Mouse (Mus musculus) hindlimb bud, embryonic 11.5 days (tissue): ENCODE measurements at regions not wholly inside any gene's neighbourhood (a gene's known extent, or its start where the extent isn't known, plus 50 kb on each side); places are given as distances from the start of the nearest gene placed in this dataset.

Experiments
- DNase-seq: peaks from one replicate; pipeline ENCODE4 v3.0.0-alpha.2; 2012; ENCODE audit warnings: low read depth, low spot score; ENCODE audit errors: extremely low spot score

- DNase-seq, result no peak
Measured at GRCm38 (mm10) chrX:12365582-12366323, 205.6 kb upstream of the Bcor start.

GRCm38 (mm10) chrX:12366801-12367200 lies 206.6 kb upstream of the Bcor start:
- DNase-seq, result no peak

- DNase-seq, result no peak
Measured at GRCm38 (mm10) chrX:12373670-12374069, 213.5 kb upstream of the Bcor start.

DNA sequence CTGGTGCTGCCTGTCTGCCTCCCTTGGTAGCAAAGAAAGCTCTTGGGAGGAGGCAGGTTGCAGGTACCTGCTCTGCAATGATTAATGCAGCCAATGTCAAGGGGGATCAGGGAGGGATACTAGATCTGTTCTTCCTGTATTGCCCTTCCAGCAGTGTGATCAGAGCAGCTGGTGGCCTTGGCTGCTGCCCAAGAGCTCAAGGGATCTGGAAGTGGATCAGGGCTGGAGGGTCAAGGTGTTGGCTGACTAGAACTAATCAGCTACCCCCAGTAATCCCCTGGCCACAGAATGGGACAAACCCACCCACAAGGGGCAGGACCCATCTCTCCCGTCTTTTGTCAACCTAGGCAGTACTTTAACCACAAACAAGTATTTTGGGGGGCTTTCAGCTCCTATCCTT lies 211.8 kb upstream of the Atp6ap2 start:
- no peak for DNase-seq

- no peak for DNase-seq
Measured at GRCm38 (mm10) chrX:12376238-12376980, 211.2 kb upstream of the Atp6ap2 start.

DNA sequence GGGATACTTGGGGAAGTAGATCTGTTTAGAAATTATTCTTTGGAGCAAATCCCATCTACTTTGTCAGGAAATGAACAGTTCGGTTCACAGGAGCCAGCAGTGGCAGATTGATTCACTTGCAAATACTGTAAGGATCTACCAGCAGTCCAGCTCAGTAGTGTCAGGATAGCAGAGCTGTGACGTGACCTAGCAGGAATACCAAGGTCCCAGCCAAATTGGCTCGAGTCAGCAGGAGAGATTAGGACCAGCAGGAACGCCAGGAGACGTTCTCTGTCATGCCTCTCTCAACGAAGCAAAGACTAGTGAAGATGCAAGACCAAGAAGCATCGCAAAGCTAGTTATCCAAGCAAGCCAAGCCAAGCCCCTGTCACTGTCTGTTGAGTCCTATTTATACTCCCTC lies 210.2 kb upstream of the Atp6ap2 start:
- no peak for DNase-seq

DNA sequence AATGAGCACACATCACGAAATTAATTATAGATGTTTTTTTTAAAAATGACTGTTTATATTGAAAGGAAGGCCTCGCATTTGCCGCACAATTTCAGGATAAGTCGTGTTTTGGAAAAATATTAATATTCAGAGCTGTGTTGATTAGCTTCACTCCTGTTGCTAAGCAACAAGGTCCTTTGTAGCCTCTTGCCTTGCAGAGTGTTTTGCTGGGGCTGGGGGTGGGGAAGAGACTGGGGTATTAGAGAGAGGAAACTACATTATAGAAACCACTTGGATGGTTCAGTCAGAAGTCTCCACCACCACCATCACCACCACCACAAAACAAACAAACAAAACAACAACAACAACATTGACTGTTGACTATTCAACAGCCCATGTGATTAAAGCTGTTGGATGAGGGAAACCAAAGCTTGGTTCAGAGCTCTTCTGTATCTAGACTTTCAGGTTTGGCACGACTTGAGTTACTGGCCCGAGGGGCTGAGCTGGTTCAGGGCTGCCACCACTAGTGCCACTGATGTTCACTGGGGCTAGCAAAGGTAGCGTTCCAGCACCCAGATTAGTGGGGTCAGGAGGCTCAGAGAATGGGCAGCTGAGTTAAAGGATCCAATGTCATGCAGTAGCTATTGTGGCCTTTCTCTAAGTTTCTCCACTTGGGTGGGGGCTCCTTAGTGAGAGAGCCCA lies 195.3 kb upstream of the Atp6ap2 start:
- DNase-seq, result no peak

- no peak for DNase-seq
Measured at GRCm38 (mm10) chrX:12409319-12409718, 178.3 kb upstream of the Atp6ap2 start.

DNA sequence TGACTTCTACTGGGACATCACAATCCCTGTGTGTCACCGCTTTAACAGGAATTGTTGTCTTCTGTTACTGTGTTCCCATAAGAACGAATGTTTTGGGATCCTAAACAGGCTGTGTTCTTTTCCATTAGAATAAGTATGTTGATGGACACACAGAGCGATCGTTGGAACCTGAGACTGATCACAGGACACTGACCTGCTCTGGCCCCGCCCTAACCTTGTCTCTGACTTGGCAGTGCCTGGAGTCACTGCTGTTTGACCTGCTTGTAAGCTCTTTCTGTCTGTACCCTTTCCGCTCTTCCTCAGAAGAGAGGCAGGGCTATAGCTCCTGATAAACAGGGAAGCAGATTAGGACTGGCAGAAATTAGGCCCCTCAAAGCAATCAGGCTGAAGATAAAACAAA lies 162.0 kb upstream of the Atp6ap2 start:
- no peak for DNase-seq

DNA sequence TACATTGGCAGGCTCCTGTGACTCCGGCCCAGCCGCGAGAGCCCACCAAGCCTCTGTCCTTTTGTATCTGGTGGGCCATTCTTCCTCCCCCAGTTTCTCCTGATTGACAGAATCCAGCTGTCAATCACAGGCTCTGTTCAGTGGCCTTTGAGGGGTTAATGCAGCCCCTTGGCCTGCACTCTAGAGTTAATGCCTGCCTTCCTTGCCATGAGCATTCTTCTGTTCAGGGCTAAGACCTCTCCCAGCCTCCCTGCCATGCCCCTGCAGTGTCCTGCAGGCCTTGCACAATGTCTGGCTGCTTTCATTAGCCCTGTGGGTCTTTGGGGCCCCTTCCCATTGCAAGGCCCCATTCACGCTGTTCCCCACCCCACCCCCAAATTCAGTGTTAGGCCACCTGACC lies 160.9 kb upstream of the Atp6ap2 start:
- no peak for DNase-seq

- no peak for DNase-seq
Measured at GRCm38 (mm10) chrX:12432289-12432688, 155.3 kb upstream of the Atp6ap2 start.

DNA sequence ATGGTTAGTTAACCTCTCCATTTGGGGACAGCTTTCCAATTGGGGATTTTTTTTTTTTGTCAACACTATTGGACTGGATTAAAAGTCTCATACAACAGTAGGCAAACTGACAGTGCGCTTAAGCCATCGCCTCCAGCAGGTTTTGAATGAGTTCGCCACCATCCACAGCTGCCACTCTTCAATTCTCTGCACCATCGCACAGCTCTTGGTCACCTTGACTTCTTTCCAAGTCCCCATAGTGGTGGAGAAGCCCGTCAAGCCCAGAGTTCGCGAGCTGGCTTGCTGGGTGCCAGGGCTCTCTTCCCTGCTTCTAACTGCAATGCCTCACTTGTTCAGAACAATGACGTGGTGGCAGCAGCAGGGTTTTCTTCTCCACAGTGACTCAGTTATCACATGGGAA lies 151.9 kb upstream of the Atp6ap2 start:
- no peak for DNase-seq

GRCm38 (mm10) chrX:12436106-12436505 lies 151.5 kb upstream of the Atp6ap2 start:
- no peak for DNase-seq

DNA sequence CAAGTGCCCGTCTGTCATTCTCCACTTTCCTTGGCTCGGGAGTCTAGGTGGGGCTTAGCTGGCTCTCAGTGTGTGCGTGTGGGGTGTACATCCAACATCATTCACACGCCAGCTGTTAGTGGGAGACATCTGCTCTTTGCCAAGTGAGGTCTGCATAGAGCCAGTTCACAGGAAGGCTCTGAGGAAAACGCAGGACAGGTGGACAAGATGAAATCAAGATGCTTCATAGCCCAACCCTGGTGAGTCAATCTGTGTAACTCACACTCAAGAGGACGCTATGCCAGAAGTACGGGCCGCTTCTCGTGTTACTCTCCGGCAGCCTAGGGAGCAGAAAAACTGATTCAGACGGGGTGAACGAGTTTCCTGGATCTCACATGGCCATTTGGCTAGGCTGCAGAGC lies 148.2 kb upstream of the Atp6ap2 start:
- DNase-seq, result no peak

- DNase-seq, result no peak
Measured at GRCm38 (mm10) chrX:12443794-12444193, 143.8 kb upstream of the Atp6ap2 start.

DNA sequence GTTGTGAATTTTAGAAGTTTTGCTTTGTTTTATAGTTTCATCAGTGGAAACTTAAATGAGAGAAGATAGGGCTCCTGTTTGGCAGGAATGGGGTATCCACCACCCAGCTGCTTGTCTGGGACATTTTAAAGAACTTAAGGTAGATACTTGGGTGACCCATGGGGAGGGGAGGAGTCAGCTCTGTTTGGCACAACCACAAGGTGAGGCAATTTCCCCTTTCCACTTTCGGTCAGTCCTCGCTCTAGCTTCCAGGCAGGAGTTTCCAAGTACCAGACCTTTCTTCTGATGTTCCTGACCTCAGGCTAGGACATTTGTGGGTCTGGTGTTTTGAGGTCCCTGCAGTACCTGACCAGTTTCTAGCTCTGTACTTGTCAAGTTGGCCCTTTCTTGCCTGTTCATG lies 142.5 kb upstream of the Atp6ap2 start:
- DNase-seq, result no peak

DNA sequence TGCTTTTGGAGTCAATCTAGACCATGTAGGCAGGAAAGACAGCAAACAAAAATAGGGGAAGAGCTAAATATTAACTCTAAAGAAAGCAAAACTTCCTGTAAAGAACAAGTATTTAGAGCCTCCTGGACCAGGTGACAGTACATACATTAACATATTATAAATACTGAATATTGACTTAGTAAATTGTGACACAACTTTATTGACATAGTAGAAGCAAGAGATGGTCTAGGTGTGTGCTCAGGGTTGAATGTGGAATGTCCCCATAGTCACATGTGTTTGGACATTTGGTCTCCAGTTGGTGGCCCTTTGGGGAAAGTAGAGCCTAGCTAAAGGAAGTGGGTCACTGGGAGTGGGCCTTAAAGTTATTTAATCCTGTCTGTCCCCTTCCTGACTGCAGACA lies 139.6 kb upstream of the Atp6ap2 start:
- no peak for DNase-seq

DNA sequence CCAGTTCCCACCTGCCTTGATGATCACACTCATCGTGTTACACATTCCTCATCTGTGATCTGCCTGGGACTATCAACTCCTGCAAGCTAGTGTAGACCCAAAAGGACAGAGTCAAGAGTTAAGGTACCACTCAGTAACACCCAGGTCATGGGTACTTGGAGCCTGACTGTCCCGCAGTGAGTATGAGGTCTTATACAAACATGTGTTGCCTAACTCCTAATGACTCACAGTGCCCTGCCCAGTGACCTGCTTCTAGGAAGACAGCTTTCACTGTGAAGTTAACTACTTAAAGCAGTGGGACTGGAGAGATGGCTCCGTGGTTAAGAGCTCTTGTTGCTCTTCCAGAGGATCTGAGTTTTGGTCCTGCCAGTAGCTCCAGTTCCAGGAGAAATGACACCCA lies 137.9 kb upstream of the Atp6ap2 start:
- no peak for DNase-seq

DNA sequence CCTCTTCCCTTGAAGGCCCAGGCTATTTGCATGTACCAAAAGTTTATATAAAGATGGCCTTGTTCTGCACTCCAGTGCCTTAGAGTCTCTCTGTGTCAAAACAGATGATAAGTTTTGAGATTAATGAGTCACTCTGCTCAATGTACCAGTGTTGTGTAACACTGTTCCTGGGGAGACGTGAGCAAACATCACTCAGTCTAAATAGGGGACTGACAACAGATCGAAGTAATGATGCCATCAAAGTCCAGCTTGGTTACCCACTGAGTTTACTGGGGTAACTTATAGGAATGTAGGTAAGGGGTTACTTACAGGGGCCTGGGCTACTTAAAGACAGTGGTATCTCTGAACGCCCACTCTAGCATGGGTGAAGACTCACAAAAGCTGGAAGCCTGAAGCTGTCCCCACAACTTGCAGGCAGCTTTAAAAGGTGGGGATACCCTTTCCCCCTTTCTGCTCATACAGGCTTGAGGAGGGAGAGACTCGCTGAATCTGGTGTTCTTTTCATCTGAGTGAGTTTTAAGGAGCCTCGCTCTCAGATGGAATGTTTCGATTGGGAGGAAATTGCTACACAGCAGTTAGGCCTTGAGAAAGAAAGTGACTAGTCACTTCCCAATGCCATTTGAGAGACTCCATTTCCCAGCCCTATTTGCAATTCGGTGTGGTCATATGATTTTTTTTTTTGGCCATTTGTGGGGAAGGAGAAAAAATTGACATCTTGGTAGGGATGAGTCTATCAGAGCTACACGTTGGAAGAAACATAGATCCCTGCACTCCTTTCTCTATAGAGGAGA lies 134.4 kb upstream of the Atp6ap2 start:
- no peak for DNase-seq

DNA sequence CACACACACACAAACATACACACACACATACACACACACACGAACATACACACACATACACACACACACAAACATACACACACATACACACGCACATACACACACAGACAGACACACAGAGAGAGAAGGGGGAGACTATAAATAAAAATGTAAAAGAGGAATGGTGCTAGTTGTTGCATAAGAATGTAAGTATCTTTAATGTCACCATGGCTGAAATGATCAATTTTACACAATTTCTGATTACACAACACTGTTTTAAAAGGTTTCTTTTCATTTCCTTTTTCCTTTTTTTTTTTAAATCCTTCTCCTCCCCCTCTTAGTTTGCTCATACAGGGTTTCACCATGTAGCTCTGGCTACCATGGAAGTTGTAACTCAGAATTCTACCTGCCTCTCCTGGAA lies 125.9 kb upstream of the Atp6ap2 start:
- no peak for DNase-seq

GRCm38 (mm10) chrX:12462936-12463647 lies 124.5 kb upstream of the Atp6ap2 start:
- no peak for DNase-seq
